Mouse (Mus musculus) gastrocnemius, postnatal 36 days (tissue): ENCODE measurements at regions not wholly inside any gene's neighbourhood (a gene's known extent, or its start where the extent isn't known, plus 50 kb on each side); places are given as distances from the start of the nearest gene placed in this dataset.

Source experiments
- DNase-seq, 2 experiments: peaks; one replicate each; pipeline ENCODE4 v3.0.0; 2022
- intact Hi-C: fragments of 180-260 bp; cut with DNase I; formaldehyde crosslinking; loops from one replicate; pipeline ENCODE4 v1.15.1; 2025

DNA sequence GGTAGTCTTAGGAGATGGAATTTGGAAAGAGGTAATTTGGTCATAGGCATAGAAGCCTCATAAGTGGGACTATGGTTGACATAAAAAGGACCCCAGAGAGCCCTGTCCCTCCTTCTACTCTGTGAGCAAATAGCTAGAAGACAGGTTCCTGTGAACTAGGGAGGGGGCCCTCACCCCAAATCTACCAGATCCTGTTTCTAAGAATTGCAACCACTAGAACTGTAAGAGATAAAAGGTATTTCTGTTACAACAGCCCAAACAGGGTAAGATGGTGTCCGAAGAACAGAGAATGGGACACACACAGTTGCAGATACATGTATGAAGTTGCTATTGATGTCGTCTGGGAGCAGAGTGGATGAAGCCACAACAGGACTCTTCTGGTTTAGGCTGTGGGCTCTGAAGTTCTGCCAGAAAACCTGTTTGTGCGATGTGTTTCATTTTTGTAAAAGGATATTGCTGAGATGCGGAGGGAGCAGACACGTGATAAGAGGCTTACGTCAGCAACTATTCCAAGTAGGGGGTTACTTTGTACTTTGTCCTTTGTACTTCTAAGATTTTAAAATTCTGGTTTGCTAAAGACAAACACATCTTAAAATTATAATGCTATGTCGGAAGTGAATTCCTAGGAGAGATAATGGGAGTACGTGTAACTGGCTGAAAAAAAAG lies 164.0 kb downstream of the Usp46 start:
- DNase-seq, result no peak
- intact Hi-C loops, result no loop called here

DNA sequence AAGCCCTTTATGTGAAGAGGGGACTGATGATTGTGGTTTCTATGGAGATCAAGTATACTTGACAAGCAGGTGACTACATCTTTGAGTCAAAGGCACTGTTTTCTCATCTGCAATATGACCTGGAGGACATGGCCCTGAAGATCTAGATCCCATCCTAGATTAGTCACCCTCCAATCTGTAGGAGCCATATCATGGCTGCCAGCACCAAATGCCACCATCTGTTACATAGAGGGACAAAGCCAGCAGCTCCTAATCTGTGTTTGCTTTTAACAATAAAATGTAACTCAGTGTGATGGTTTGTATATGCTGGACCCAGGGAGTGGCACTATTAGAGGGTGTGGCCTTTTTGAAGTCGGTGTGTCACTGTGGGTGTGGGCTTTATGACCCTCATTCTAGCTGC lies 156.1 kb downstream of the Usp46 start:
- no peak for DNase-seq
- intact Hi-C loops, result no loop called here

GRCm38 (mm10) chr5:73913116-73913515 lies 155.1 kb downstream of the Usp46 start:
- no peak for DNase-seq
- intact Hi-C loops, result no loop called here

- intact Hi-C loops, result no loop called here
- no peak for DNase-seq
Observed at GRCm38 (mm10) chr5:73918011-73918410, 150.2 kb downstream of the Usp46 start.

GRCm38 (mm10) chr5:73919936-73920335 lies 148.3 kb downstream of the Usp46 start:
- intact Hi-C loops, result no loop called here
- peak; percentile 13 to 39 for DNase-seq

- DNase-seq, result no peak
- intact Hi-C loops, result no loop called here
Observed at GRCm38 (mm10) chr5:73927534-73927933, 140.7 kb downstream of the Usp46 start.

DNA sequence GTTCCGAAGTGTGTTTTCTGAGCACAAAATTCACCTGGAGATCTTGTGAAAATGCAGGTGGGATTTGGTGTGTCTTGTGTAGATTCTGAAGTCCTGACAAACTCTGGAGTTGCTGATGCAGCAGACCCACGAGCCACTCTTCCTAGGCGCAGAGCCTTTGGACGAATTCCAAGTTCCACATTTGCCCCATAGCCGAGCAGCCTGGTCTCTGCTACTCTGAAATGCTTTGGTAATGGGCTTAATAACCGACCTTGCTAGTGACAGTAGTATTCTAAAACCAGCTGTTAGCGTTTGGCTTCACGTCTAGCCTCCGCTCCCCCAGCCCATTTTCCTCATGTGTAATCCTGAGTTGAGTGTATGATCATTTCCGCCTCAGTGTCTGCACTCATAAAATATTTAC lies 139.5 kb downstream of the Usp46 start:
- no peak for DNase-seq
- intact Hi-C loops, result no loop called here

- no peak for DNase-seq
- intact Hi-C loops, result no loop called here
Observed at GRCm38 (mm10) chr5:73930205-73930604, 138.0 kb downstream of the Usp46 start.

DNA sequence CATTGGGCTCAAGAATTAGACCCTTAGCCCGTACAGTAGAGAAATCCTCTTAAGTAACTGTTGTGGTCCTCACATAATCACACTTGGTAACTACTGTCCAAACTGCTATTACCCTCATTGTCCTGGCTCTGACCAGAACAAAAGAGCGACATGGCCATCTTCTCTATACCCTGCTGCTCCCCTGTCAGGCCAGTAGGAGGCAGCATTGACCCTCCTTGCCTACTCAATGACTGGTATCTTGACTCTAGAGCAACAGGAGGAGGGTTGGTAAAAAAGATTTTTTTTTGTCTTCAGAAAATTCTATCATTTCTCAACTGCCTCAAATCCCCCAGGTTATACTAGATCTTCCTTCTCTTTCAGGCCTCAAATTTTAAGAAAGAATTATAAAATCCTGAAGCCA lies 130.4 kb downstream of the Usp46 start:
- intact Hi-C loops, result loop anchor here (5.0 kb wide), 1 partner anchor 340 kb away; no protein-coding TSS in a partner anchor
- DNase-seq, result no peak

DNA sequence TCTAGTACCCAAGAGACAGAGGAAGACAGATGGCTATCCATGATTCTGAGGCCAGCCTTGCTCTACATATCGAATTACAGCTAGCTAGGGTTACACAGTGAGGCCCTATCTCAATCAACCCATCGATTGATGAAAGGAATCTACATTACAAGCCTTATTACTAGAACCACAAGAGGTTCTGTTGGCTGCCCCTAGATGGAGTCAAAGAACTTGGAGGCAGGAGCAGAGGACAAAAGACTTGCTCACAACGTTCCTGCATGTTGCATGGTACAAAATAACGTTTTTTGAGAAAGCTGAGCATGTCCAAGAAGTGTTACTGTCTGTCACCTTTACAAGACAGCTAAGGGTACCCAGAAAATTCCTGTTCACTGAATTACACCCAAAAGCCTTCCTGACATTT lies 129.8 kb downstream of the Usp46 start:
- intact Hi-C loops, result loop anchor here (5.0 kb wide), 1 partner anchor 339 kb away; no protein-coding TSS in a partner anchor
- no peak for DNase-seq

DNA sequence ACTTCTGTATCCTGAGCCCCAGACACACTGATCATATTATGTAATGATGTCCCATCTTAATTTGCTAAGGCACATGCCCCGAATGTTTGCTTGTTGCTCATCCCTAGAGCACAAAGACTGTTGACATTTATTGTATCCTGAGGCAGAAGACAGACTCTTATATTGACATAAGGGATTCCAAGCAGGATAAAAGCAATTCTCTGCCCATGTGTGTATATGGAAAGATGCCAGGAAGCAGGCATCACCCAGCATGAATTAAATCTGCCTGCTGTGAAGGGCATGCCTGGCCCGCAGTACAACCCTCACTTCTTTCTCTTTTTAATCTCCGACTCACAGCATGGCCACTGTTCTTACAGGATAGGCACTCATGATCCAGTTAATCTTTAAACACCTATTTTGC lies 125.3 kb downstream of the Usp46 start:
- no peak for DNase-seq
- intact Hi-C loops, result no loop called here

GRCm38 (mm10) chr5:73945671-73946070 lies 122.6 kb downstream of the Usp46 start:
- DNase-seq, result no peak
- intact Hi-C loops, result no loop called here

- intact Hi-C loops, result no loop called here
Observed at GRCm38 (mm10) chr5:73946164-73946563, 122.1 kb downstream of the Usp46 start.

GRCm38 (mm10) chr5:73948031-73948899 lies 120.0 kb downstream of the Usp46 start:
- DNase-seq, result no peak
- intact Hi-C loops, result no loop called here

More at GRCm38 (mm10) chr5:73946164-73946563, 122.1 kb downstream of the Usp46 start:
- DNase-seq, result no peak
